Mouse (Mus musculus): ENCODE results near the gene Mast1.
A peak's percentile ranks its signal among the peaks of the same experiment; 100 is the strongest.

The Mast1 gene

DNA sequence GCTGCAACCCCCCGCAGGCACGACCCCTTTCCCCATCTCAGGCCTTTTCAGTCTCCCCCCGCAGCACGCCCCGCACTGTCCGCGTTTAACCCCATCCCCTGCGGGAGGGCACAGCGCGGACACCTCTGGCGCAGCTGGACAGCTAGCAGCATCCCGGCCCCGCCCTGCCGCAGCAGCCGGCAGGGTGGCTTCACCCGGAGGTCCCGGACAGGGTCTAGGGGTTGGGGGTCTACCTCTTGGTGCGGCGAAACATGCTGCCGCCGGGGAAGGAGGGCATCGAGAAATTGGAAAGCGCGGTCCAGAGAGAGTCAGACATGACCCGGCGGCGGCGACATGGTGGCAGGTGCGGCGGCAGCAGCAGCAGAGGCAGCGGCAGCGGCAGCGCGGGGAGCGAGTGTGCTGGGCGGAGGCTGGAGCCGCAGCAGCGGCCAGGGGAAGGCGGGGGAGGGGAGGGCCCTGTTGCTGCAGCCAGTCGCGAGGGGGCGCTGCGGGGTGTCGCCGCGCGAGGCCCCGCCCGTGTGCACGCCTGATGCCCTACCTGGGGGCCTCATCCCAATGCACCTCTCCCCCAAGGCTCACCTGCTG, at the start of gene Mast1:
Gene Mast1 (minus strand): TSS at position 398 of the 585 bp plus-strand sequence.
- peak; percentile 65 for DNase-seq

DNA sequence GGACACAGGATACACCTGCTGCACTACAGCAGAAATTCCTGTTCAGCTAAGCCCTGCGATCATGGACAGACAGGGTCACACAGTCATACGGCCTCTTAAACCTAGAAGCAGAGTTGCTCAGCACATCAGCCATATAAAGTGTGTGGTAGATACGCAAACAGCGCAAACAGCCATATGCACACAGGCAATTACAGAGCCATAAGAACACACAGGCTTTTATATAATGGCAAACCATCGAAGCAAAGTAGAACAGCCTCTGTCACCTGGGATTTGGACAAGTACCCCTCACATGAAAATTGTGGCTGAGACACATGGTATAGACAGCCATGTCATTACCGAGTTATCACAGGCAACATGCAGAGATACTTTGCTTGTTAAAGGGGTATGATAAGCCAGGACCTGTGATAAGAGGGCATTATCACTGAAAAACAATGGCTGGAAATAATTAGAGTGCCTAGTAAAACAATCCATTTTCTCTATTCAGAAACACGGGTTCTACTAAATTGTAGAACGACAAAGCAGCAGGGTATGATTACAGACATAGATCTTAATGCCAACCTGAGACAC, 49.3 kb upstream of the Mast1 start:
- no peak for DNase-seq

DNA sequence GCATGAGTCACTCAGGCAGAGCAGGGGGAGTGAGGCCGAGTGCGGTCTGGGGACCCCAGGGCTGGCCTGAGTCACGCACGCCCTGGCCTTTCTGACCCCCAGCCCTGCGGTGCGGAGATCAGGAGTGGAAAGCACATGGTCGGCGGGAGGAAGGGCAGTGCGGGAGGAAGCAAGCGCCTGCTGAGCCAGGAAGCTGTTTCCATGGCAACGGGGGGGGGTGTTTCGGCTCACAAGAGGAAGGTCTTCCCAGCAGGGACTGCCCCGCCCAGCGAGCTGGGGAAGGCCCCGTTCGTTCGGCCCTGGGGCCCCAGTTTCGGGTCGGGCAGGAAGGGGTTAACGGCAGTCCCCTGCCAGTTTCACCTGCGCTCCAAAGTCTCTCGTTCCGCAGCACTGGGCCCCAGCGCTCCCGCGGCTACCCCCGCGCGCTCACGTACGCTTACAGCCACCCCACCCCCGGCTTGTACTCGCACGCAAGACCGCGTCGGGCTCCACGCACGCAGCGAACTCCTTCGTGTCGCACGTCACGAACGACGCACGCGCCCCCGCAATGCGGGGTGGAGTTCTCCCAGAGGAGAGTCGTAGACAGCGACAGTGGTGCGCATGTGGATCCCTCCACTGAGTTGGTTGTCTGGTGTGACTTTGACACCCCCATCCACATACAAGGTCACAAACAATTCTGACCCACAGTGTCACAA, 48.7 kb upstream of the Mast1 start:
- DNase-seq: peak; percentile 94

DNA sequence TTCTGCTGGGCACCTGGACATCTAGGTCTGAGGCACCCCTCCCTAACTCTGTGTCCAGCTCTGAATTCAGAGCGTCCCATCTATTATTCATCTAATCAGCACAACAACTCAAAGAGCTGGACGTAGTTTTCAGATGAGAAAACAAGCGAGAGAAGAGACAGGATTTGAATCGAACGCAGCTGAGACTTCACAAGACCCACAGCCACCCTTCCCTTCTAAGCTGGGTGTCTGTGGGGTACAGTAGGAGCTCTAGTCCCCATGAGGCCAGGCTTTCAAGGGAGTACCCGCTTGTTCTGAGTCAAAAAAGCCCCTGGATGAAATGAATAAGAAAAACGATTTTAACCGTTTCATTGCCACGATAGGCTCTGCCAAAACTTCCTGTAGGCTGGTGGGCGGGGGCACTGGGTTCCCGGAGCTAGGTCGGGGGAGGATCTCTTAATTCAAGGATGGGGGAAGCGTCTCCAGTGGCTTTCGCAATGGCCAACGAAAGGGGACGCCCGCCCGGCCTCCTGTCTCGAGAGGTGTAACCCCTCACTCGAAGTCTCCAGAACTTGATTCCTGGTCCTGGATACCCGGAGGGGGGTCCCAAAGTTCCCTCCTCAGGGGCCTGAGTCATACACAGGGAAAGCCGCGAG, 48.0 kb upstream of the Mast1 start:
- peak; percentile 54 for DNase-seq

DNA sequence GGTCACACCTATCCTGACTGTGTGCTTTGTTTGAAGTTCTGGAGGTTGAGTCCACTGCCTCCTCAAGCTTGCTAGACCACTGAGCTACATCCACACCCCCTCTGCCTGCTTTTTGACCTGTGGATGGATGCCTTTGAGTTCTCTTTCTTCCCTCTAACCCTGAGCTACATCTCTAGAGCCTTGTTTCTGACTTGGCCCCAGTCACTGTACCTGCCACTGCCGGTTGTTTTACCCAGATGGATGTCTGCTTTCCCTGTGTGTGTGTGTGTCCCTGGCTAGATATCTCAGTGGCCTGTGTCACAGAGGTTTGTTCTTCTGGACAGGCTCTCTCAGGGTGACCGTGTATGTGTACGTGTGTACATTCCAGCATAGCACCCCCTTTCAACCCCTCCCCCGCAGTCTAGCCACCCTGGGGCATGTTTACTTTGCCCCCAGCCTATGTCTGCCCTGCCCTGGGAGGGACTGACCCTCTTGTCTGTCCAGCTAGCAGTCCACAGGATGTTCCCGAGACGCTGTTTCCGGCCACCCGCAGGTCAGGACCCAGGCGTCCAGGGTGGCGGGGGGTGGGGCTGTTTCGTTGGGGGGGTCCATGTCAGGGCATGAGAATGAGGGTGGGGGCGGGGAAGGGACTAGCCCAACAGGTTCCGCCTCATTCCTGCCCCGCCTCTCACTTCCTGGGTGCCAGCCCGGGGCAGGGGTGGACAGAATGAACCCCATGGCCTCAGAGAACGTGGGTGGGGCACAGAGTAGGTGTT, 47.3 kb upstream of the Mast1 start:
- peak; percentile 34 for DNase-seq

DNA sequence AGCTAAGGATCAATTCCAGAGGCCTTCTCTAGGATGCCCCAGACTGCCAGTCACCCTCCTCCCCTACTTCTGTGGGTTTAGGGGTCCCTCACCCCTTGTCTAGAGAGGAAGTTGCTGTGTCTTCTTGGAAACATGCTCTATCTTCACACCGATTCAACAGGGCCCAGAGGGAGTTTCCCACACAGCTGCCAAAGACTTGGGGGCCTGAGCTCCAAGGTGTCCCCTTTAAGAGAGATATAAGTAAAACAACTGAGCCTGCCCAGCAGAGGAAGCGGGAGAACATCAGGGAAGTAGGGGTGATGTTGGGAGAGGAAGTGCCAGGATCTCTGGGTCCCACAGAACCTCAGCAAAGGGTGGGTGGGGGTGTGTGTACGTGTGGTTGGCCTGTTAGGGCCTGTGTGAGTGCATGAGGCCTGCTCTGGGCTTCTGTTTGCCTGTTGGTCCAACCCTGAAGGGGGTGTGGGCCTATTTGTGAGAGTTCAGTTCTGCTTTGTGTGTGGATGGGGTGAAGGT, 45.4 kb upstream of the Mast1 start:
- DNase-seq: no peak

DNA sequence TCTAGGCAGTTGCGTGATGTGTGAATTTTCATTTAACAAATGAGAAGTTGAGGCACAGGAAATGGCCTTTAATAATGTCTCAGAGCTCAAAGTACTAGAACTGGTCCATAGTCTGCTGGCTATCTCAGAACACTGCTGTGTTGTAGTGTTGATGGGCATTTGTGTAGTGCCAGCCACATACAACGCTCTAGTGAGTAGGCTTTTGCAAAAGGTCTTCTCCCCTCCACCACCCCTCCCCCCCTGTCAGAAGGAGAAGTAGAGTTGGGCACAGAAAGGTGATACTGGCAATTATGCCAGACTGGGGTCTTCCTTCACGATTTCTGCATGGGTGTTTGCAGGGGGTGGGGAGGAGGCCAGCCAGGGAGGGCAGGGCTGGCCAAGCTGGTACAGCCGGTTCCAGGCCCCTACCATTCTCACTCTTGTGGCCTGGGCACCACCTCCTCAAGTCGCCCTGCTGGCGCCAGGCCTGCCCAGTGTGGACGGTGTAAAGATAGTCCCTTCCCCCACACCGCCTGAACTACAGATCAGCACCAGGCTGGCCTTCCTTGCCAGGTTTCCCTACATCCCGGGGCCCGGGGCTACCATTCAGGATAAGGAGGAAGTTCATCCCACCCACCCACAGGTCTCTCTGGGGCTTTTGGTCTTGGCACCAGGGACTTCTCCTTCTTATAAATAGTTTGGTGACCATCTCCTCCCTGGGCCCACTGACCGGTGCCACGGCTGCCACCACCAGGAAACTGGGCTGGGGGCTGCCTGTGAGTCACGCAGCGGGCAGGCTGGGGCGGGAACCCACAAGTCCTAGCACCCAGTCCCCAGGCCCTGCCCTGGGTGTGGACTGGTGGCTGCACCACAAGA, 44.7 kb upstream of the Mast1 start:
- no peak for DNase-seq

DNA sequence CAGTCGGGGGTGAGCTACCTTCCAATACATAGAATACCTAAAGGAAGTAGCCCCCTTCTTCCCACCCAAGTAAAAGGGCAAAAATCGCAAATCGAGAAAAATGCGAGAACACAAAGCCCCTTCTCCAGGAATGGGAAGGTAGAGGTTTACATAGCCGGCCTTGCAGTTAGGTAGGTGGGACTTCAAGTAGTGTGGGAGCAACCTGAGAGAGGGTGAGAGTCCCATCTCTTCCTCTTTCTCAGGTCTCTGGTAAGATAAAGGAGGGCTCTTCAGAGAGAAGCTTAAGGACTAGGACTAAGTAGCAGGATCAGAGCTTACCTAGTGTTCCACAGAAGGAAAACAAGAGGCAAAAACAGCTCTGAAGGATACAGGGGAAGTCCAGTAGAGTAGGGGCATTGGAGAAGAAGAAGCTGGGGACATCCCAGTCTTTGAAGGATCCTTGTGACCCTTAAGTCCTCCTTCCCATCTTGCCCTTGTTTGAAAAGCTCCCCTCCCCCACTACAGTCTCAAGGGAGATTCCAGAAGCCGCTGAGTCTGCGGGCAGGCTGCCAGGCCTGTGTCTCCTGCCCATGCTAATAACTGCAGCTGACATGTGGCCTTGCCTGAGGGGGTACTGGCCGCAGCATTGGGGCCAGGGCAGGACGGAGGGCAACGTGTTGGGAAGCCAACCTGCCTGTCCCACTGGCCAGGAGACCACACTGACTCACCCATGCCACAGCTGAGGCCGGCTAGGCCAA, 43.6 kb upstream of the Mast1 start:
- peak; percentile 22 for DNase-seq

DNA sequence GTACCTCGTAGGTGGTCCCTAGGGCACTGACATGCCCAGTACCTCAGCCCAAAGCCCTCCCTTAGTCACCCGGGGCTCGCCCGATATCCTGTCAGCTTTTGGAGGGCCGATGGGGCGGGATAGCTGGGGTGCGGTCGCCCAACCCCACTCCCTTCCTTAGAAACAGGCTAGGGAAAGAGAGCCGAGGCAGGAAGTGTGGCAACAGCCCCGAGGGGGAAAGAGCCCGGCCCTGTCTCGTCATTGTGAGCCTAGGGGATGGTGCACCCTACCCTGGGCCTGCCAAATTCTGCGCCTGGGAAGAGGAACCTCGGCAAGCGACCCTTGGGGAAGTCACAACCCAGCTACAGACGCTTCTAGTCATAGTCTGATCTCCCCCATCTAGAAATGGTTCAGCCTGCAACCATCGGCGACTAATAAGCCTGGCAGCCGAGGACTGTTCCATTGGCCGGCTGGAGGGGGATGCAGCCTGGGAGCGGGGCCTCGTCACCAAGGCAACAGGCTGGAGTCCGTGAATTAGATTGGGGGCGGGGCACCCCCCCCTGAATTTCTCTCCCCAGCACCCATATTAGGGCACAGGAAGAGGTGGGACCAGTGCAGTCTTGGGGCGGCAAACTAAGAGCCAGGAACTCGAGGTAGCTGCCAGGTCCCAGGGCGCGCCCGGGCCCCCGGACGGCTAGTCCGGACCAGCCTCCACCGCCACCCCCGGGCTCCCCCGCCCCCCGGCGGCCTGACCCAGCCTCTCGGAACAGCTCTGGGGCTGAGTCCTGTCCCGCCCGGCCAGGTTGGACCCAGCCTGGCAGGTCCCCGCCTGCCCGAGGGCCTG, 42.7 kb upstream of the Mast1 start:
- peak; percentile 82 for DNase-seq

DNA sequence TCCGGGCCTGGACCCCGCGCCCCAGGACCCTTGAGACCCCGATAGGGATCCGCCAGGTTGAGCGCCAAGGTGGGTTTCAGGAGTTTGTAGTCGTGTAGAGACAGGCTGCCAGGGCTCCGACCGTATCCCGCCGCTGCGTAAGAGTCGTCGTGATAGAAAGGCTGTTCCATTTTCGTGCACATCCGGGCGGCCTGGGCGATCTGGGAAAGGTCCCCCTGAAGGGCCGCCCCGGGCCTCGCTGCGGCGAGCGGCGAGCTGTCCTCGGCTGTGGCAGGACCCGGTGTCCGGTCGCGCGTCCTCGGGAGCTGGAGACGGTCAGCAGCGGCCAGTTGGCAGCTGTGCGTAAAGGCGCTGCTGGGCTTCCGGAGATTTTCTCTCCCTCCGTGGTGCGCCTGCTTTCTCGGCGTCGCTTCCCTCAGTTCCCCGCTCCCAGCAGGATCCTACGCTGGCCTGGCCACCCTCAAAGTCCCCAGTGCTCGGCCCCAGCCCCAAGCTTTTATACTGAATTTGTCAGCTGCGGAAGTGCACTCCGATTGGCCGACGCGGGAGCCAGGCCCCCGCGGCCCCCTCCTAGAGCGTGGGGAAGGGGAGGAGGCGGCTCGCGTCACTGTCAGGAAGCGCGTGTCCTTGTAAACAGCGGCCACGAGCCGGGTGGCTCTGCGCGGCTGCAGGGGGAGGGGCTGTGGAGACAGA, 41.2 kb upstream of the Mast1 start, which contains the start of gene Junb:
Gene Junb (minus strand): TSS at position 471 of the 693 bp plus-strand sequence.
- DNase-seq: peak; percentile 96

DNA sequence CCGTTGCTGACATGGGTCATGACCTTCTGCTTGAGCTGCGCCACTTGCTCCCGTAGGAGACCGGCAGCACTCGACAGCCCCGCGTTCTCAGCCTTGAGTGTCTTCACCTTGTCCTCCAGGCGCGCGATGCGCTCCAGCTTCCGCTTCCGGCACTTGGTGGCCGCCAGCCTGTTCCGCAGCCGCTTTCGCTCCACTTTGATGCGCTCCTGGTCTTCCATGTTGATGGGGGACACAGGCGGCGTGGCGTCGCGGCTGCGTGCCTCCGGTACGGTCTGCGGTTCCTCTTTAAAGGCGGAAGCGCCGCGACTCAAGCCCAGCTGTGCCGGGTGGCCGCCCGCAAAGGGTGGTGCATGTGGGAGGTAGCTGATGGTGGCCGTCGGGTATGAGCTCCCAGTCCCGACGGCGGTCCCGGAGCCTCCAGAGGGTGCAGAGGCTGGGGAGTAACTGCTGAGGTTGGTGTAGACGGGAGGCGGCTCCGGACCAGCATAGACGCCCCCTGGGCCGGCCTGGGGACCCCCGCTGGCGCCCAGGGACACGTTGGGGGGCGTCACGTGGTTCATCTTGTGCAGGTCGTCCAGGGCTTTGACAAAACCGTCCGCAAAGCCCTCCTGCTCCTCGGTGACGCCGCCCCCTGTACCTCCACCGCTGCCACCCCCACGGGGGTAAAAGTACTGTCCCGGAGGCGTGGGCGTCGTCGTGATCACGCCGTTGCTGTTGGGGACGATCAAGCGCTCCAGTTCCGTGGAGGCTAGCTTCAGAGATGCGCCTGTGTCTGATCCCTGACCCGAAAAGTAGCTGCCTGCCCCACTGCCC, 40.5 kb upstream of the Mast1 start:
- peak; percentile 86 for DNase-seq

DNA sequence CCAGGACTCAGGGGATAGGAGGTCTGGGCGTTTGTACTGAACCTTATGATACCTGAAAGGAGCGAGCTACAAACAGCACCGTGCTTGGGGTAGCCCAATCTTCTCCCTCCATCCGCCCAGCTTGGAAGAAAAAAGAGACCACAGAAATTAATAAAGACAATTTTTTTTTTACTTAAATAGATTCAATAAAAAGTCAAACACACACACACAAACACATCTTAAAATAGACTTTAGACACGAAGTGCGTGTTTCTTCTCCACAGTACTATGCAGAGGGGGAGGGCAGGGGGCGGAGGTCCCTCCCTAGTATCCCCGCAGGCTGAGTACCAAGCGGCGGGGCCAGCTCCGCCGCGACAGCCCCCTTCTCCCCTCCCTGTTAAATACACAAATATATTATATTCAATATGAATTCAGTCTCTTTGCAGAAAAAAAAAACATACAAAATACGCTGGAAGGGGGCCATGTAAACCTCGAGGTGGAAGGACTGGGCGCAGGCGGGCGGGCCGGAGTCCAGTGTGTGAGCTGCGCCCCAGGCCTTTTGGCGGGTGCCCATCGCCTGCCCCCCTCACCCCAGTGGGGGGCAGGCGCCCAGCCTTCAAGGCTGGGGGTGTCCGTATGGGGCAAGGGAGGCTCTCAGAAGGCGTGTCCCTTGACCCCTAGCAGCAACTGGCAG, 39.7 kb upstream of the Mast1 start:
- peak; percentile 43 for DNase-seq

DNA sequence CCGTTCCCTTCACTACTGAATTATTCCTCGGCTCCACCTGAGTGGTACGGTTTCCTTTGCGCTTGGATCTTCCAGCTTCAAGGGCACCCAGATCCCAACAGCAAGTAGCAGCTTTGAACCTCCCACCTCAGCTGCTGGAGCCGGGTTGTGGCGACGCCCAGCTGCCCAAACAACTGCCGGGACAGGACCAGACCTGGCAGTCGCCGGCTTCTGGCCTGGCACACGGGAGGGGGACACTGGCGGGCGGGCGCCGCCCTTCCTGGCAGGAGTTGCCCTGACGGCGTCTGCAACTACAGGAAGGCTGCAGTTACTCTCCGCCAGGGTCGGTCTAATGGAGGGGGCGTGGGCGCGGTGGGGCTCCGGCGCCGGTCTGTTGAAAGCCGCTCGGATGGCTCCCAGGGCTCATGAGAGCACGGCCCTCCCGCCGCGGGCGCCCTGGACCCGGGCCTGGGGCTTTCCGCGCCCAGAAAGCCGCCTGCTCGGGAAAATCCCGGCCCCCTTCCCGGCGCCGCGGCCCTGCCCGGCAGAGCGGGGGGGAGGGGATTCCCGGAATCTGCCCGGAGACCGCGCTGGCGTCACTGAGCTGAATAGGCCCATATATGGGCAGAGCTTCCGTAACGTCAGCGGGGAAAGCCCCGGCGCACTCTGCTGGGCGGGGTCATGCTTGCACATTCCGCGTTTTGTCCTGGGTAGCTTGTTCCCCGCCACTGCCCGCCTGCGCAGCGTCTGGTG, 39.0 kb upstream of the Mast1 start:
- DNase-seq: peak; percentile 95

DNA sequence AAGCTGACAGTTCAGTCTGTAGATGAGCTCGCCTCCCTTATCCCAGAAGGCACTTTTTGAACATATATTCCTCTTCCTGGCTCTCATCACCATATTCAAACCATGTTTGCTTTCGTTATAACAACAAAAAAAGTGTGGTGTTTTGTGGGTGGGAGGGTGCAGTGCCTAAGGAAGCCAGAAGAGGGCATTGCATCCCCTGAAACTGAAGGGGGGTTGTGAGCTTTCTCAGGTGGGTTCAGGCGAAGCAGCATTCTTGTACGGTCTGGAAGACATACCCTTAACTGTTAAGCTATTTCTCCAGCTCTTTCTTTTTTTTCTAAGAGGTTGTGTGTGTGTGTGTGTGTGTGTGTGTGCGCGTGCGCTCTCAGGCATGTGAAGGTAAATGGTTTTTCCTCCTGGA, 38.3 kb upstream of the Mast1 start:
- peak; percentile 87 for DNase-seq

DNA sequence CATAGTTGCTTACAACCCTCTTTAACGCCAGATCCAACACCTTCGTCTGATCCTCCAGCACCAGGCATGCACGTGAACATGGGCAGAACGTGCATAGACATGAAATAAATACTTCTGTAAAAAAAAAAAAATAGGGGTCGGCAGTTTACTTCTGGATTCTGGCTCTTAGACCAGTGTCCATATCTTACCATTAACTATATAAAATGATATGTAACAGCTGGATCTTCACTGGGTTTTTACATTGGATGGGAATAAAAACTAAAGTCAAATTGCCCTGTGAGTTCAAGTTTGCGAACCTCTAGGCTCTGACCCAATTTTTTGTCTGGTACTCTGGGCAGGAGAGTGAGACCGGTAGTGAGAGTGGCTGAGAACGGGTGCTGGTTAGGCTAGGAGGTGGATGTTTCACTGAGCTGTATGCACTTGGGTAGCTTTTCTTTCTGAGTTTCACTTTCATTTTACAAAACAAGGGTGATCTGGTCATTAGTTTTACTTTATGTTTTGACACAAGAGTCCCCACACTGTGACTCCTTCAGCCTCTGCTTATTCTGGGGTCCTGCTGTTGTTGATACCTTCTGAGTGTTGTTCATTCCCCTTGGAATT, 37.5 kb upstream of the Mast1 start:
- no peak for DNase-seq

DNA sequence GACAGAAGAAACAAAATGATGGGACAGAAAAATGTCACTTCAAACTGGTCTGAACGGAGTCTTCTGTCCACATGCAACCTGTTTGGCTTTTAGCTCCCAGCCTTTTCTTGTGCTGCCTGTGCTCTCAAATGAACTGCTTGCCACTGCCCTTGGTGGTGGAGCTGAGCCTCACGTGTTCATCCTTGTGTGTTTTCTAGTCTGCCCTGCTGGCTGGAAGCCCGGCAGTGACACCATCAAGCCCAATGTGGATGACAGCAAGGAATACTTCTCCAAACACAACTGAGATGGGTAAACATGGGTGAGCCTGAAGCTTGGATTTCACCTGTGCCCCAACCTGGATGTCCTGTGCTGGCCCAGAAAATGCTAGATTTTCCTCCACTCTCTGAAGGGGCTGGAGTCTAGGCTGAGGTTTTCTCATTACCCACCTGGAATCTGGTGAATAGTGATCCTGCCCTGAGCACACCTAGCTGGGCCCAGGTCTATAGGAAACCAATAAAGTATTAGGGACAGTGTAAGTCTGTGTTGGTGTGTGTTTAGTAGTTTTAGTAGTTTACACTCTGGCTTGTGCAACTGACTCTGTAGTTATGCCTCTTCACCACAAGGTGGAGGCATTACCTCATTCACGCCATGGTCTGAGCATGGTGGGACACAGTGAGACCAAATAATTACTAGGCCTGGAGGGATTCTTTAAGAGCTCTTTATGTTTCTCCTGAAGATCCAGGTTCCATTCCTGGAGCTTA, 36.8 kb upstream of the Mast1 start:
- peak; percentile 59 for DNase-seq

All from thymus, postnatal 14 days (tissue).